Mouse (Mus musculus) midbrain, embryonic 13.5 days (tissue): ENCODE data around the gene Hs3st3a1. TPM values are rescaled to one million over a fixed set of nuclear protein-coding genes. Genes with fewer than 3 reads are reported as not detected.

Experiments used
- ATAC-seq: fragments of 200-750 bp; cut with Nextera tagmentation; 2 replicates; pipeline ENCODE4 v1.8.0; 2017; ENCODE audit warnings: mild to moderate bottlenecking, moderate TSS enrichment, moderate library complexity
- H3K27ac ChIP-seq: fragments of 300-500 bp; sonication (generic); 2 replicates; pipeline ENCODE4 v1.5.1; 2015; ENCODE audit warnings: inconsistent platforms, mild to moderate bottlenecking, moderate library complexity
- H3K27me3 ChIP-seq: fragments of 300-500 bp; sonication (generic); 2 replicates; pipeline ENCODE4 v1.6.1; 2015; ENCODE audit warnings: mild to moderate bottlenecking, inconsistent platforms
- H3K36me3 ChIP-seq: fragments of 300-500 bp; sonication (generic); 2 replicates; pipeline ENCODE4 v1.6.1; 2015; ENCODE audit warnings: mild to moderate bottlenecking, inconsistent platforms
- H3K4me1 ChIP-seq: fragments of 300-500 bp; sonication (generic); replicated peaks from 2 replicates; pipeline ENCODE4 v1.6.1; 2015; ENCODE audit warnings: inconsistent platforms
- H3K4me2 ChIP-seq: fragments of 300-500 bp; sonication (generic); replicated peaks from 2 replicates; pipeline ENCODE4 v1.6.1; 2015; ENCODE audit warnings: moderate library complexity, mild to moderate bottlenecking, inconsistent platforms
- H3K4me3 ChIP-seq: fragments of 300-500 bp; sonication (generic); replicated peaks from 2 replicates; pipeline ENCODE4 v1.5.1; 2015; ENCODE audit warnings: mild to moderate bottlenecking, inconsistent platforms
- H3K9ac ChIP-seq: fragments of 300-500 bp; sonication (generic); replicated peaks from 2 replicates; pipeline ENCODE4 v1.6.1; 2015; ENCODE audit warnings: mild to moderate bottlenecking, inconsistent platforms
- H3K9me3 ChIP-seq: fragments of 300-500 bp; sonication (generic); 2 replicates; pipeline ENCODE4 v1.6.1; 2016; ENCODE audit warnings: mild to moderate bottlenecking, inconsistent platforms
- WGBS: fragments of 180-500 bp; shearing (Covaris S2); methylation state at CpG from one replicate; pipeline ENCODE4 v1.1.7; 2015; 5-methylcytosine and 5-hydroxymethylcytosine counted together
- polyA plus RNA-seq: library from polyadenylated mRNA; unstranded; fragments of >200 nt; fragmentation: Nextera tagmentation; extraction: Ambion mirVana; gene quantifications from 2 replicates; pipeline ENCODE4 v1.2.1, GENCODE M21; 2015

Hs3st3a1 gene
- polyA plus RNA-seq, 1 experiment from 2014 or later = 1.8 TPM

DNA sequence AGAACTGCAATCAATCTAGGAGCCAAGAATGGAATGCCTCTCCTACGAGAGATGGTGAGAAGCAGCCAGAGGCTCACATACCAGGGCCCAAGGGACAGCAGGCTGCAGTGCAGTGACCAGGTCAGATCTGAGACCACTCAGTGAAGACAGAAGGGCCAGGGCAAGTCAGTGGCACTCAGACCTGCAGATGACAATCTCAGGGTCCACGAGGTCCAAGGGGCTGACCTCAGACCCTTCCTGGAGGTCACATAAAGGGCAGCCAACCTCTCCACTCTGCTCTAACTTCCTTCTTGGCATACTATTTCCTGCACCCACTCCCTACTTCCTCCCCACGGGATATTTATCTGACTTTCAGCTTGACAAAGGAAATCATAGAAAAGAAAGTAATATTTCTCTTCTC is 60.8 kb downstream of the Hs3st3a1 start:
- 60% methylated on average over 3 of the region's 3 CpGs for WGBS
- no peak for ATAC-seq

DNA sequence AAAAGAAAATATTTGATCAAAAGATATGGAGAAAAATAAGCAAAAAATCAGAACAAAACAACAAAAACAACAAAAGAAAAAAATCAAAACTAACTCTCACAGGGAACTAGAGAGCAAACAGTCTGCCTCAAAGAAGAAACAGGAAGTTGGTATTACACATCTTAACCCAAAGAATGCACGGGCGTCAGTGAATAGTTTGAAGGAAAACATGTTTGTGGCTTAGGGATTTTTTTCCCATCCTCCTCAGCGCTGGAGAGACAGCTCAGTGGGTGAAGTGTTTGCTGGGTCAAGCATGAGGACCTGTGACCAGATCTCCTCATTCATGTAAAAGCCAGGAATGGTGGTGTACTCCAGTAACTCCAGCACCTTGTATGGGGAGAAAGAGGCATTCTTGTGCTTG is 61.5 kb downstream of the Hs3st3a1 start:
- ATAC-seq = no peak
- WGBS = 64% methylated on average over 3 of the region's 3 CpGs
- Histone ChIP-seq H3K4me2 (no peak overlapping the region), H3K9ac (no peak overlapping the region), H3K27ac (no peak overlapping the region), H3K36me3 (no peaks in the 10 kb centered on the region), H3K27me3 (peaks cover 12% of the 10 kb centered on the region; the same call in 1 of the 2 replicates), H3K4me1 (peaks cover 3% of the 10 kb centered on the region; the same call in 1 of the 2 replicates), H3K9me3 (no peaks in the 10 kb centered on the region), H3K4me3 (no peak overlapping the region)

More for the DNA sequence above, 60.8 kb downstream of the Hs3st3a1 start:
- Histone ChIP-seq H3K4me1 (peaks cover 5% of the 10 kb centered on the region; the same call in 1 of the 2 replicates), H3K4me3 (no peak overlapping the region), H3K27ac (no peak overlapping the region), H3K27me3 (peaks cover 18% of the 10 kb centered on the region; the same call in 1 of the 2 replicates), H3K36me3 (no peaks in the 10 kb centered on the region), H3K4me2 (no peak overlapping the region), H3K9ac (no peak overlapping the region), H3K9me3 (no peaks in the 10 kb centered on the region)

- Histone ChIP-seq H3K9me3 (no peaks in the 10 kb centered on the region), H3K4me3 (no peak overlapping the region), H3K9ac (no peak overlapping the region), H3K4me1 (no peaks in the 10 kb centered on the region), H3K36me3 (no peaks in the 10 kb centered on the region), H3K4me2 (no peak overlapping the region), H3K27me3 (no peaks in the 10 kb centered on the region; the same call in 1 of the 2 replicates), H3K27ac (no peak overlapping the region)
- 92% methylated on average over 5 of the region's 5 CpGs for WGBS
- ATAC-seq = no peak
Observed at GRCm38 (mm10) chr11:64500536-64501112, 65.5 kb downstream of the Hs3st3a1 start.

DNA sequence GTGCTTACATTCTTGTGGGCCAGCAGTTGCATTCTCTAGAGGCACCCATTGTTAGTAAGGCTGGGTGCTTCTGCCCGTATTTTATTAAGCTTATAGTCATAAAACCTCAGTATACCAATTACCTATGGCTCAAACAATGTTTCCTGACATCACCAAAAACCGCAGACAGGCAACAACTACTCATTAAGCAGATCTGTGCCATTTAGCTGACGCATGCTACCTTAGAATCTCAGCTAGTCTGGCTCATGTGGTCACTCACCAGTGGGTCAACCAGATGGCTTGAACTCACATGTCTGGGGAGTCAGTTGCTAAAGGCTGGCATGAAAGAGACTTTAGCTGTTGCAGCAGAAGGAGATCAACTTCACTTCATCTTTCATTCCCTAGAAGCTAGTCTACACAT is 67.9 kb downstream of the Hs3st3a1 start:
- Histone ChIP-seq H3K9me3 (no peaks in the 10 kb centered on the region), H3K27ac (no peak overlapping the region), H3K4me3 (no peak overlapping the region), H3K9ac (no peak overlapping the region), H3K4me1 (no peaks in the 10 kb centered on the region), H3K27me3 (no peaks in the 10 kb centered on the region), H3K4me2 (no peak overlapping the region), H3K36me3 (no peaks in the 10 kb centered on the region)
- WGBS = 85% methylated on average over 3 of the region's 3 CpGs
- no peak for ATAC-seq

DNA sequence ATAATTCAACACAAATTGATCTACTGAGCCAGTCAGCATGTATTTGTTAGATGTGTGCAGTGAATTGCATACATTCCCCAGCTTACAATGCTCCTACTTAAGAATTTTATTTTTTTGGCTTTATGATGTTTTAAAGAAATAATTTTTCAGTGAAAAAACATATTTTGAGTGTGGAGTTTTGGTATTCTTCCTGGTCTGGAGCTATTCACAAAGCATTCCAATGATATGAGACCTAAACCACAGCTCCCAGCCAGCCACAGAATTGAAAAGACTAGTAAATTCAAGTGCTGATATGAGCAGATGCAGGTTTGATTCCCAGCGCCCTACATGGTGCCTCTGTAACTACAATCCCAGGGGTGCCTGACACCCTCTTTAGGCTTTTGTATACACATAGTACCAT is 70.8 kb downstream of the Hs3st3a1 start:
- no peak overlapping the region for H3K4me3 ChIP-seq
- no peak overlapping the region for H3K4me2 ChIP-seq
- no peak for ATAC-seq
- 100% methylated on average over 1 of the region's 1 CpGs for WGBS
- H3K27ac ChIP-seq = no peak overlapping the region
- no peak overlapping the region for H3K9ac ChIP-seq
- no peaks in the 10 kb centered on the region for H3K27me3 ChIP-seq
- no peaks in the 10 kb centered on the region for H3K4me1 ChIP-seq
- no peaks in the 10 kb centered on the region for H3K9me3 ChIP-seq
- H3K36me3 ChIP-seq = no peaks in the 10 kb centered on the region

DNA sequence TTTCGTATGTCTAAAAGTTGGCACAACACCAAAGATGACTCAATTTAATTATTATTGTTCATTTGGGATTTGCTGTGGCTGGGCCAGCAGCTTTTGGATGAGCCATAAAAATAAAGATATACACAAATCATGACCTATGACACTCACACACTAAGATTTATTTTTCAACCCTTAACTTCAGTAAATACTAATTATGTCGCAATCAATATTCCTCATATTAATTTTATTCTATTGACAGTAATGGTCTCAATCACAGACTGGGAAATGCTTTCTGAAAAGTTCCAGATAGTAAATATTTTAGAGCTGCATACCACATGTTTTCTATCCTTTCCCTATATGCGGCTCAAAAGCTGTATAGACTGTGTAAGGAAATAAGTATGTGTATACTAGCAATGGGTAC is 71.9 kb downstream of the Hs3st3a1 start:
- 95% methylated on average over 3 of the region's 3 CpGs for WGBS
- Histone ChIP-seq H3K27ac (no peak overlapping the region), H3K27me3 (no peaks in the 10 kb centered on the region), H3K9me3 (no peaks in the 10 kb centered on the region), H3K4me3 (no peak overlapping the region), H3K4me1 (no peaks in the 10 kb centered on the region), H3K36me3 (no peaks in the 10 kb centered on the region), H3K4me2 (no peak overlapping the region), H3K9ac (no peak overlapping the region)
- no peak for ATAC-seq

GRCm38 (mm10) chr11:64509106-64509505 is 74.0 kb downstream of the Hs3st3a1 start:
- no peak overlapping the region for H3K27ac ChIP-seq
- no peak overlapping the region for H3K9ac ChIP-seq
- H3K4me2 ChIP-seq = no peak overlapping the region
- no peak overlapping the region for H3K4me3 ChIP-seq
- H3K36me3 ChIP-seq = no peaks in the 10 kb centered on the region
- no peaks in the 10 kb centered on the region for H3K27me3 ChIP-seq
- H3K4me1 ChIP-seq = no peaks in the 10 kb centered on the region
- no peak for ATAC-seq
- WGBS = 92% methylated on average over 2 of the region's 2 CpGs
- no peaks in the 10 kb centered on the region for H3K9me3 ChIP-seq

DNA sequence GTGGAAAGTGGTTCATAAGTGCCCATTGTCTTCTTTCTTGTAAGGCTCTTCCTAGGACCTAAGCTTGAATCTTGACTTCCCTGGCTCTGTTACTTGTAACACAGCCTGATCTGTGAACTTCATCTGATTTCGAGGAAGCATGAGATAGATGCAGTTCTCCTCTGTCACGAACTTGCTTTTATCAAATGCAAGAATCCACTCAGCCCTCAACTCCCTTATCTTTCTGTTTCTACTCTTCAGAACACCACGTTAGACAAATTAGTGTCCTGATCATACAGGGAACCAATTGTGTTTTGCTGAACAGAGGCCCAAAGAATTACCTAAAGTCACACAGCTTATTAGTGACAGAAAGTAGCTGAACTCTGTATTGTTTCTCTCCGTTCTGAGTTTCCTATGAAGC is 77.2 kb downstream of the Hs3st3a1 start:
- Histone ChIP-seq H3K27ac (no peak overlapping the region), H3K4me1 (no peaks in the 10 kb centered on the region), H3K27me3 (no peaks in the 10 kb centered on the region), H3K9ac (no peak overlapping the region), H3K36me3 (no peaks in the 10 kb centered on the region), H3K4me2 (no peak overlapping the region), H3K9me3 (no peaks in the 10 kb centered on the region), H3K4me3 (no peak overlapping the region)
- ATAC-seq = no peak
- WGBS = 86% methylated on average over 4 of the region's 4 CpGs

DNA sequence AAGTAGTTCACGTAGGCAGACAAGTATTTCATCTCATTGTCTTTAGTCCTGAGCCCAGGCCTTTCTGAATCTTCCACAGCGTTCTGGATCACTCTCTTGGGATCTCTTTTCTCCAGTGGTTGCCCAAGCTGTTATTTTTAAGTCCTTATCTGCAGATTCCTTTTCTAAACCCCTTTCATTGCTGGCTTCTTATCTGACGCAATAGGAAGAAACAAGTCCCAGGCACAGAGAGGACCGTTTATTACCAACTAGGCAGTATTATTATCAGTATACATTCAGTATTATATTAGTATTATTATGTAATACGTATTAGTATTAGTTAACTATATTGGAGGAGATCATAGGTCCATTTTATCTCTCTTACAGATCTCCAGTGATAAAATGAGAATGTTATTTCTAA is 78.3 kb downstream of the Hs3st3a1 start:
- no peak for ATAC-seq
- WGBS = 90% methylated on average over 5 of the region's 5 CpGs

DNA sequence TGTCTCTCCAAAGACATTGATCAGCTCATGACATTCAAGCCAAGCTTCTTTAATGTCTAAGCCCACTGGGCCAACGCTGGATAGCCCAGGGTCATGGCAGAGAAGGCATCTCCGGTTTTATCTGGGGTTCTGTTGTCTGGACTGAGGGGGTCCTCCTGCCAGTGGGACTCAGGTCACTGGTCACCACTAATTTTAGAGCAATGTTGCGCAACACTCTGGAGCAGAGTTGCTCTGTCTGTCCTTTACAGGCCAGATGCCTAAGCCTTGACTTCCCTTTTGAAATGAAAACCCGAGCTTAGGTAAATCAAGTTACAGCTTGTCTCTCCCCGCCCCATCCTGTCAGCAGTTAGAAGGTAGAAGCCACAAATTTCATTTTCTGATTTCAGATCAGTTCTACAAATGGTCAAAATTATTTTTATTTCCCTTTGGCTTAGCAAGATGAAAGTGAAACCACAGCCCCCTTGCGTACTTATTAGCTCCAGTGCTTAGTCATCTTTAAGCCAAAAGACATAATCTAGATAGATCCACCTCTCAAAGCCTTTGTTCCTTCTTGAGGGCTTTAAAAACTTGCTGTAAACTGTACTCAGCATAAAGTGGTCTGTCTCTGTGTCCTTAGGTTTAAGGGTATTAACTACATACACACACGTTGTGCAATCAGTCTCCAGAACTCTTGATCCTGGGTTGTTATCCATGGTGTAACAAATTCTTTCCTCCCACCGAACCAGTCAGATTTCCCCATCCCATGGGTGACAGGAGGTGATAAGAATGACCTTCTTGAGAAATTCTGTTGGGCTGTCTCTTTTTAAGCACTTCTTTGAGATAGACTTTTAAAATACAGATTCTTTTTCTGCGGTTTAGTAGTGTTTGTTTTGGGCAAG is 81.8 kb downstream of the Hs3st3a1 start:
- no peak overlapping the region for H3K27ac ChIP-seq
- no peak overlapping the region for H3K4me2 ChIP-seq
- H3K36me3 ChIP-seq = no peaks in the 10 kb centered on the region
- 91% methylated on average over 9 of the region's 9 CpGs for WGBS
- H3K9ac ChIP-seq = no peak overlapping the region
- H3K9me3 ChIP-seq = no peaks in the 10 kb centered on the region
- peaks cover 32% of the 10 kb centered on the region for H3K27me3 ChIP-seq
- no peak for ATAC-seq
- H3K4me3 ChIP-seq = no peak overlapping the region
- H3K4me1 ChIP-seq = peaks cover 3% of the 10 kb centered on the region; the same call in 1 of the 2 replicates

More for the DNA sequence above, 78.3 kb downstream of the Hs3st3a1 start:
- Histone ChIP-seq H3K4me1 (no peaks in the 10 kb centered on the region), H3K9ac (no peak overlapping the region), H3K27ac (no peak overlapping the region), H3K4me2 (no peak overlapping the region), H3K36me3 (no peaks in the 10 kb centered on the region), H3K4me3 (no peak overlapping the region), H3K9me3 (no peaks in the 10 kb centered on the region), H3K27me3 (peaks cover 4% of the 10 kb centered on the region)

DNA sequence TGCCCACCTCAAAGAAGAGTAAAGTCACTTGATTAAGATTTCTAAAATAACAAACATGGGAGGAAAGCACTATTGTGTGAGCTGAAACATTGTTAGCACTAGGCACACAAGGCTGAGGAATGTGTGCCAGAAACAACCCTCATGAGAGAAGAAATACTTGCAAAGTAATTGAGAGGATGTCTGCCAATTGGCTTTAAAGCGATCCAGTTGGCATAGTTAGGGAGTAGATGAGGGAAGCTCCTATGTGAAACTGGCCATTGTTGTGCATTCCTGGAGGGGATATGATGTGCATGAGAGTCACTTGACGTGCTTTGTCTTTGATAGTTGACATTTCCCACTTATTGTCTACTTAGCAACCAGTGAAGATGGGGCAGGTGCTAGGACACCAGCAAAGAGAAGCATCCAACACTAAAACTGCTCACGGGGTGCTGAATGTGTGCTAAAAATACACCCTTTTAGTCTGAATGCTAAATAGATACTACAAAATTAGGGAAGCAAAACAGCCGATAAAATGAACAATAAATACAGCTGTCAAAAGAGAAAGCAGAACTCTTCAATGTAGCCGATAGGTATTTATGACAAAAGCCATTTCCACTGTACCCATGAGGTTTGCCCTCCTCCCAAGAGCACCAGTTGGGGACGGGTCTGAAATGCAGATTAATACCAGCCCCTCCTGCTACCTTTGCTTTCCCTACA is 83.2 kb downstream of the Hs3st3a1 start:
- ATAC-seq = no peak
- H3K4me1 ChIP-seq = peaks cover 3% of the 10 kb centered on the region; the same call in 1 of the 2 replicates
- H3K4me3 ChIP-seq = no peak overlapping the region
- H3K9me3 ChIP-seq = no peaks in the 10 kb centered on the region
- H3K27ac ChIP-seq = no peak overlapping the region
- peaks cover 39% of the 10 kb centered on the region for H3K27me3 ChIP-seq
- no peaks in the 10 kb centered on the region for H3K36me3 ChIP-seq
- H3K4me2 ChIP-seq = no peak overlapping the region
- WGBS = 73% methylated on average over 6 of the region's 6 CpGs
- H3K9ac ChIP-seq = no peak overlapping the region

- WGBS = 95% methylated on average over 8 of the region's 8 CpGs
- Histone ChIP-seq H3K4me1 (peaks cover 3% of the 10 kb centered on the region; the same call in 1 of the 2 replicates), H3K9me3 (no peaks in the 10 kb centered on the region), H3K27ac (no peak overlapping the region), H3K36me3 (no peaks in the 10 kb centered on the region), H3K9ac (no peak overlapping the region), H3K4me3 (no peak overlapping the region), H3K27me3 (peaks cover 28% of the 10 kb centered on the region), H3K4me2 (no peak overlapping the region)
- no peak for ATAC-seq
Observed at GRCm38 (mm10) chr11:64523993-64524570, 89.0 kb downstream of the Hs3st3a1 start.
